Comparison of ENCODE assay signal across 23 mouse cellular contexts in genomic region chr19:42723302-42723701, GRCm38 (mm10). TPM values are rescaled to one million over a fixed set of nuclear protein-coding genes. Genes with fewer than 3 reads are reported as not detected.
DNase-seq lines count a peak whose midpoint lies in the region; ATAC-seq and TF ChIP-seq lines count a peak whose summit lies in the region.
"Had no signal": no experiment of that assay in that cellular context is flagged by ENCODE, and none has a peak within 500 bp of the region (broad histone marks: within the 10 kb centered on the region; RNA-seq: fewer than 3 reads in every experiment).

No protein-coding gene starts in this region.

- DNase-seq in heart, adult 2 months, result no peak
- no peak for DNase-seq in heart, postnatal 36 days
- no peak for DNase-seq in layer of hippocampus, adult 2 months (ENCODE audit: low spot score in 2 of 2)
- DNase-seq in layer of hippocampus, postnatal 14 days (ENCODE audit: low spot score in 2 of 2), result no peak
- no peak for DNase-seq in midbrain, postnatal 0 days (ENCODE audit: low spot score)
- DNase-seq in midbrain, embryonic 10.5 days (ENCODE audit: low spot score), result no peak
- DNase-seq in right cerebral cortex, adult 2 months (ENCODE audit: low spot score in 2 of 2), result no peak
- DNase-seq in cerebellum, postnatal 36 days, result no peak
- DNase-seq: adrenal gland, postnatal 25 days; cerebellum, adult 11 months; embryo, embryonic 11 days; forebrain, postnatal 0 days; heart, postnatal 10 days; retina, postnatal 1 day; right cerebral cortex, postnatal 4 days; thymus, postnatal 14 days had no signal

- 87% methylated on average over 6 of the region's 6 CpGs for WGBS in heart, adult 2 months
- 71% methylated on average over 6 of the region's 6 CpGs for WGBS in midbrain, postnatal 0 days
- 85% methylated on average over 6 of the region's 6 CpGs for WGBS in midbrain, embryonic 10.5 days

- TF ChIP-seq POLR2A in heart, adult 2 months (IDR thresholded peaks at IDR 0.05; ENCODE audit: insufficient read depth, low read depth, low read length), result no peak

- no peak overlapping the region for H3K27ac ChIP-seq in heart, adult 2 months
- no peak overlapping the region for H3K27ac ChIP-seq in layer of hippocampus, adult 2 months
- no peak overlapping the region for H3K27ac ChIP-seq in midbrain, postnatal 0 days (ENCODE audit: low read depth, low read length)
- H3K27ac ChIP-seq in midbrain, embryonic 10.5 days (replicated peaks), result no peak overlapping the region
- H3K27ac ChIP-seq: hindbrain, embryonic 13.5 days; liver, embryonic 15.5 days; macrophage had no signal

- no peak for TF ChIP-seq EP300 in heart, adult 2 months (IDR thresholded peaks at IDR 0.05; ENCODE audit: insufficient read depth, low read depth, low read length)

- H3K36me3 ChIP-seq in heart, adult 2 months (ENCODE audit: control insufficient read depth, insufficient read depth, low read length), result no peaks in the 10 kb centered on the region
- H3K36me3 ChIP-seq in midbrain, postnatal 0 days (ENCODE audit: insufficient read depth, low read length), result no peaks in the 10 kb centered on the region
- no peaks in the 10 kb centered on the region for H3K36me3 ChIP-seq in midbrain, embryonic 10.5 days
- H3K36me3 ChIP-seq: G1E; hindbrain, embryonic 13.5 days; liver, embryonic 15.5 days had no signal

- H3K4me2 ChIP-seq in midbrain, postnatal 0 days (ENCODE audit: low read depth, low read length, poor library complexity, severe bottlenecking), result no peak overlapping the region
- H3K4me2 ChIP-seq: heart, embryonic 11.5 days; hindbrain, embryonic 13.5 days; liver, embryonic 15.5 days; midbrain, embryonic 11.5 days had no signal

- ATAC-seq in midbrain, postnatal 0 days (ENCODE audit: low FRiP score), result no peak
- ATAC-seq: CD4-positive, CD25-positive, alpha-beta regulatory T cell, adult 4 months; forebrain, postnatal 0 days had no signal

- no peaks in the 10 kb centered on the region for H3K27me3 ChIP-seq in heart, adult 2 months (ENCODE audit: control insufficient read depth, insufficient read depth, low read length)
- H3K27me3 ChIP-seq in midbrain, postnatal 0 days (ENCODE audit: insufficient read depth, low read length), result no peaks in the 10 kb centered on the region
- peaks cover 3% of the 10 kb centered on the region; the same call in 1 of the 2 replicates for H3K27me3 ChIP-seq in midbrain, embryonic 10.5 days (ENCODE audit: low read depth, poor library complexity, severe bottlenecking)
- H3K27me3 ChIP-seq: hindbrain, embryonic 13.5 days; liver, embryonic 15.5 days had no signal

- H3K4me1 ChIP-seq in heart, adult 2 months (ENCODE audit: control insufficient read depth, insufficient read depth, low read length), result no peaks in the 10 kb centered on the region
- no peaks in the 10 kb centered on the region for H3K4me1 ChIP-seq in midbrain, postnatal 0 days (ENCODE audit: insufficient read depth, low read length)
- peaks cover 8% of the 10 kb centered on the region for H3K4me1 ChIP-seq in midbrain, embryonic 10.5 days

- intact Hi-C loops in heart, adult 2 months (cut with DNase I), result no loop called here
- intact Hi-C loops in heart, postnatal 36 days (cut with DNase I), result no loop called here

- 0 out of 2 replicates have a peak, but pooled peaks have one; percentile 18 for TF ChIP-seq CTCF in heart, adult 2 months (IDR thresholded peaks at IDR 0.05)
- TF ChIP-seq CTCF in layer of hippocampus, adult 2 months (conservative IDR thresholded peaks at IDR 0.05), result peak; percentile 42
- peak; percentile 38 for TF ChIP-seq CTCF in midbrain, postnatal 0 days (IDR thresholded peaks at IDR 0.05)

- no peaks in the 10 kb centered on the region for H3K9me3 ChIP-seq in midbrain, postnatal 0 days (ENCODE audit: low read length)
- no peaks in the 10 kb centered on the region for H3K9me3 ChIP-seq in midbrain, embryonic 10.5 days (replicated peaks)
- H3K9me3 ChIP-seq: G1E; hindbrain, embryonic 13.5 days; liver, embryonic 15.5 days had no signal

- no peak overlapping the region for H3K9ac ChIP-seq in heart, adult 2 months (ENCODE audit: low read depth, low read length)
- no peak overlapping the region for H3K9ac ChIP-seq in midbrain, postnatal 0 days (replicated peaks; ENCODE audit: low read length, poor library complexity, severe bottlenecking)
- H3K9ac ChIP-seq: forebrain, postnatal 0 days; hindbrain, embryonic 13.5 days; liver, embryonic 15.5 days had no signal

- no peaks in the 10 kb centered on the region for H3K79me2 ChIP-seq in heart, adult 2 months (replicated peaks; ENCODE audit: control insufficient read depth, insufficient read depth, low read length)

- H3K4me3 ChIP-seq in heart, adult 2 months, result no peak overlapping the region
- H3K4me3 ChIP-seq in layer of hippocampus, adult 2 months, result no peak overlapping the region
- no peak overlapping the region for H3K4me3 ChIP-seq in midbrain, postnatal 0 days (ENCODE audit: low read depth, low read length)
- no peak overlapping the region for H3K4me3 ChIP-seq in midbrain, embryonic 10.5 days
- H3K4me3 ChIP-seq: hindbrain, embryonic 13.5 days; liver, embryonic 15.5 days had no signal

RNA-seq across cellular contexts. Expression of gene Pyroxd2, which starts 29.3 kb away (rescaled TPM):
- 1 to 10 TPM; 3.9 to 4.4 TPM for total RNA-seq in heart, adult 2 months (2021)
- polyA plus RNA-seq in heart, adult 2 months (2012; rRNA removed), result 4.6 and 4.7 TPM in 2 replicates
- total RNA-seq in heart, postnatal 36 days (2021), result 1 to 10 TPM; 4.6 to 4.7 TPM
- 1 to 10 TPM; 2.7 to 3.2 TPM for total RNA-seq in layer of hippocampus, adult 2 months (2021)
- 1 to 10 TPM; 3.0 to 3.1 TPM for total RNA-seq in layer of hippocampus, postnatal 14 days (2021)
- 3.0 and 4.0 TPM in 2 replicates for total RNA-seq in midbrain, postnatal 0 days (2014; rRNA removed)
- 2.5 and 2.9 TPM in 2 replicates for polyA plus RNA-seq in midbrain, postnatal 0 days (2015; fragmentation: Nextera tagmentation; extraction: Ambion mirVana)
- polyA plus RNA-seq in midbrain, embryonic 10.5 days (2016; fragmentation: Nextera tagmentation; extraction: Ambion mirVana), result 0.46 and 0.83 TPM in 2 replicates

RNA-seq across cellular contexts. Expression of gene Hps1, which starts 56.5 kb away (rescaled TPM):
- total RNA-seq in heart, adult 2 months (2021), result 1 to 10 TPM; 1.6 to 1.7 TPM
- 2.6 and 6.6 TPM in 2 replicates for polyA plus RNA-seq in heart, adult 2 months (2012; rRNA removed)
- total RNA-seq in heart, postnatal 36 days (2021), result 1 to 10 TPM; 1.0 to 1.8 TPM
- 10 to 100 TPM; 14.4 to 15.8 TPM for total RNA-seq in layer of hippocampus, adult 2 months (2021)
- total RNA-seq in layer of hippocampus, postnatal 14 days (2021), result 1 to 10 TPM; 7.2 to 9.9 TPM
- 11.0 and 19.7 TPM in 2 replicates for total RNA-seq in midbrain, postnatal 0 days (2014; rRNA removed)
- polyA plus RNA-seq in midbrain, postnatal 0 days (2015; fragmentation: Nextera tagmentation; extraction: Ambion mirVana), result 11.5 and 11.7 TPM in 2 replicates
- 17.5 and 19.4 TPM in 2 replicates for polyA plus RNA-seq in midbrain, embryonic 10.5 days (2016; fragmentation: Nextera tagmentation; extraction: Ambion mirVana)
